Mouse (Mus musculus): ENCODE results near the gene Helq. TPM values are rescaled to one million over a fixed set of nuclear protein-coding genes. Genes with fewer than 3 reads are reported as not detected.

Helq gene
- polyA plus RNA-seq, 1 experiment from 2014 or later = 25.3 TPM

- H3K4me2 ChIP-seq (replicated peaks) = no peak overlapping the region
- H3K4me3 ChIP-seq = no peak overlapping the region
- no peak overlapping the region for H3K27ac ChIP-seq
- H3K9ac ChIP-seq = no peak overlapping the region
- no peaks in the 10 kb centered on the region for H3K36me3 ChIP-seq
- no peaks in the 10 kb centered on the region for H3K4me1 ChIP-seq
- no peaks in the 10 kb centered on the region for H3K27me3 ChIP-seq
- ATAC-seq (ENCODE audit: low FRiP score) = no peak
- 23% methylated on average over 2 of the region's 2 CpGs for WGBS
- no peaks in the 10 kb centered on the region for H3K9me3 ChIP-seq (replicated peaks)
Measured at GRCm38 (mm10) chr5:100825975-100826374, 27.6 kb upstream of the Helq start.

GRCm38 (mm10) chr5:100822826-100823225 lies 24.4 kb upstream of the Helq start:
- Histone ChIP-seq H3K9me3 (replicated peaks) (no peaks in the 10 kb centered on the region), H3K36me3 (no peaks in the 10 kb centered on the region), H3K4me3 (no peak overlapping the region), H3K27ac (no peak overlapping the region), H3K9ac (no peak overlapping the region), H3K27me3 (no peaks in the 10 kb centered on the region), H3K4me2 (replicated peaks) (no peak overlapping the region), H3K4me1 (0 out of 2 replicates have a peak, but pooled peaks cover 3% of the 10 kb centered on the region)
- no peak for ATAC-seq (ENCODE audit: low FRiP score)
- 86% methylated on average over 7 of the region's 7 CpGs for WGBS

GRCm38 (mm10) chr5:100821375-100821774 lies 23.0 kb upstream of the Helq start:
- Histone ChIP-seq H3K9me3 (replicated peaks) (no peaks in the 10 kb centered on the region), H3K36me3 (peaks cover 6% of the 10 kb centered on the region; the same call in 1 of the 2 replicates), H3K4me1 (0 out of 2 replicates have a peak, but pooled peaks cover 3% of the 10 kb centered on the region), H3K4me3 (no peak overlapping the region), H3K27me3 (no peaks in the 10 kb centered on the region), H3K9ac (no peak overlapping the region), H3K27ac (no peak overlapping the region), H3K4me2 (replicated peaks) (peak overlapping the region; percentile 86)
- 83% methylated on average over 8 of the region's 8 CpGs for WGBS
- no peak for ATAC-seq (ENCODE audit: low FRiP score)

- H3K9me3 ChIP-seq (replicated peaks) = no peaks in the 10 kb centered on the region
- under 1% methylated on average over 62 of the region's 63 CpGs for WGBS
- H3K9ac ChIP-seq = peak within 1 kb of the TSS; percentile 89
- peak within 1 kb of the TSS; percentile 81 for H3K4me3 ChIP-seq
- H3K27ac ChIP-seq = peak within 1 kb of the TSS; percentile 85
- H3K4me1 ChIP-seq = 0 out of 2 replicates have a peak, but pooled peaks cover 3% of the 10 kb centered on the region
- peak; percentile 94 for ATAC-seq (ENCODE audit: low FRiP score)
- peak within 1 kb of the TSS; percentile 86 for H3K4me2 ChIP-seq (replicated peaks)
- peaks cover 11% of the 10 kb centered on the region; the same call in 1 of the 2 replicates for H3K36me3 ChIP-seq
- H3K27me3 ChIP-seq = no peaks in the 10 kb centered on the region
Measured at GRCm38 (mm10) chr5:100820483-100821184, 22.2 kb upstream of the Helq start, which contains the start of gene Abraxas1. Gene Abraxas1 (minus strand): TSS chr5:100820965.

GRCm38 (mm10) chr5:100819568-100820480 lies 21.4 kb upstream of the Helq start:
- peak; percentile 30; the same call in 1 of the 2 replicates for ATAC-seq (ENCODE audit: low FRiP score)
- no peak overlapping the region for H3K27ac ChIP-seq

GRCm38 (mm10) chr5:100818341-100818740 lies 19.9 kb upstream of the Helq start:
- H3K4me3 ChIP-seq = no peak overlapping the region
- H3K4me2 ChIP-seq (replicated peaks) = no peak overlapping the region
- 0 out of 2 replicates have a peak, but pooled peaks cover 3% of the 10 kb centered on the region for H3K4me1 ChIP-seq
- no peak overlapping the region for H3K27ac ChIP-seq
- no peak overlapping the region for H3K9ac ChIP-seq
- no peaks in the 10 kb centered on the region for H3K9me3 ChIP-seq (replicated peaks)
- WGBS = 78% methylated on average over 4 of the region's 4 CpGs
- ATAC-seq (ENCODE audit: low FRiP score) = no peak
- no peaks in the 10 kb centered on the region for H3K27me3 ChIP-seq
- H3K36me3 ChIP-seq = peaks cover 18% of the 10 kb centered on the region; the same call in 1 of the 2 replicates

More at GRCm38 (mm10) chr5:100819568-100820480, 21.4 kb upstream of the Helq start:
- H3K27me3 ChIP-seq = no peaks in the 10 kb centered on the region
- H3K9me3 ChIP-seq (replicated peaks) = no peaks in the 10 kb centered on the region
- peak overlapping the region; percentile 89 for H3K9ac ChIP-seq
- 0 out of 2 replicates have a peak, but pooled peaks cover 3% of the 10 kb centered on the region for H3K4me1 ChIP-seq
- H3K4me2 ChIP-seq (replicated peaks) = peak overlapping the region; percentile 86
- H3K4me3 ChIP-seq = peak overlapping the region; percentile 81
- 33% methylated on average over 16 of the region's 16 CpGs for WGBS
- H3K36me3 ChIP-seq = peaks cover 12% of the 10 kb centered on the region; the same call in 1 of the 2 replicates

- Histone ChIP-seq H3K4me2 (replicated peaks) (no peak overlapping the region), H3K9me3 (replicated peaks) (no peaks in the 10 kb centered on the region), H3K4me1 (peaks cover 8% of the 10 kb centered on the region), H3K27ac (no peak overlapping the region), H3K27me3 (no peaks in the 10 kb centered on the region), H3K4me3 (no peak overlapping the region), H3K9ac (no peak overlapping the region), H3K36me3 (peaks cover 55% of the 10 kb centered on the region)
- WGBS = 82% methylated on average over 5 of the region's 5 CpGs
- ATAC-seq (ENCODE audit: low FRiP score) = no peak
Measured at GRCm38 (mm10) chr5:100794084-100794483, 4.3 kb downstream of the Helq start.

- H3K4me2 ChIP-seq (replicated peaks) = no peak overlapping the region
- 93% methylated on average over 7 of the region's 7 CpGs for WGBS
- no peaks in the 10 kb centered on the region for H3K27me3 ChIP-seq
- H3K9me3 ChIP-seq (replicated peaks) = no peaks in the 10 kb centered on the region
- no peak overlapping the region for H3K27ac ChIP-seq
- no peak overlapping the region for H3K9ac ChIP-seq
- H3K4me3 ChIP-seq = no peak overlapping the region
- H3K36me3 ChIP-seq = peaks cover 72% of the 10 kb centered on the region
- H3K4me1 ChIP-seq = peaks cover 4% of the 10 kb centered on the region
- no peak for ATAC-seq (ENCODE audit: low FRiP score)
Measured at GRCm38 (mm10) chr5:100792261-100792660, 6.1 kb downstream of the Helq start.

- Histone ChIP-seq H3K4me1 (no peaks in the 10 kb centered on the region), H3K27ac (no peak overlapping the region), H3K9ac (no peak overlapping the region), H3K9me3 (replicated peaks) (no peaks in the 10 kb centered on the region), H3K4me2 (replicated peaks) (no peak overlapping the region), H3K4me3 (no peak overlapping the region), H3K36me3 (peaks cover 83% of the 10 kb centered on the region), H3K27me3 (no peaks in the 10 kb centered on the region)
- WGBS = 92% methylated on average over 9 of the region's 9 CpGs
- no peak for ATAC-seq (ENCODE audit: low FRiP score)
Measured at GRCm38 (mm10) chr5:100787527-100787926, 10.9 kb downstream of the Helq start.

GRCm38 (mm10) chr5:100779002-100779401 lies 19.4 kb downstream of the Helq start:
- Histone ChIP-seq H3K9me3 (replicated peaks) (no peaks in the 10 kb centered on the region), H3K27ac (no peak overlapping the region), H3K27me3 (no peaks in the 10 kb centered on the region), H3K4me3 (no peak overlapping the region), H3K9ac (no peak overlapping the region), H3K4me2 (replicated peaks) (no peak overlapping the region), H3K4me1 (no peaks in the 10 kb centered on the region), H3K36me3 (peaks cover 71% of the 10 kb centered on the region)
- WGBS = 96% methylated on average over 13 of the region's 13 CpGs
- no peak for ATAC-seq (ENCODE audit: low FRiP score)

GRCm38 (mm10) chr5:100776900-100777299 lies 21.5 kb downstream of the Helq start:
- no peak for ATAC-seq (ENCODE audit: low FRiP score)
- no peak overlapping the region for H3K4me2 ChIP-seq (replicated peaks)
- peaks cover 63% of the 10 kb centered on the region for H3K36me3 ChIP-seq
- no peaks in the 10 kb centered on the region for H3K9me3 ChIP-seq (replicated peaks)
- no peak overlapping the region for H3K27ac ChIP-seq
- H3K9ac ChIP-seq = no peak overlapping the region
- H3K4me1 ChIP-seq = no peaks in the 10 kb centered on the region
- WGBS = 93% methylated on average over 5 of the region's 5 CpGs
- H3K27me3 ChIP-seq = no peaks in the 10 kb centered on the region
- H3K4me3 ChIP-seq = no peak overlapping the region

GRCm38 (mm10) chr5:100775778-100776404 lies 22.5 kb downstream of the Helq start:
- no peaks in the 10 kb centered on the region for H3K9me3 ChIP-seq (replicated peaks)
- no peak overlapping the region for H3K4me3 ChIP-seq
- no peaks in the 10 kb centered on the region for H3K27me3 ChIP-seq
- no peak overlapping the region for H3K9ac ChIP-seq
- no peaks in the 10 kb centered on the region for H3K4me1 ChIP-seq
- WGBS = 89% methylated on average over 13 of the region's 13 CpGs
- H3K4me2 ChIP-seq (replicated peaks) = no peak overlapping the region
- H3K27ac ChIP-seq = no peak overlapping the region
- peaks cover 62% of the 10 kb centered on the region for H3K36me3 ChIP-seq
- ATAC-seq (ENCODE audit: low FRiP score) = no peak
